Comparison of ENCODE assay signal across 1 mouse cellular context in genomic region chr16:57378631-57379330, GRCm38 (mm10).
TF ChIP-seq lines count a peak whose summit lies in the region.

No protein-coding gene starts in this region.

TF ChIP-seq in MEL, 35 proteins besides CTCF, POLR2A, EP300 and RAD21 (continued from another document):
- TF ChIP-seq POLR2AphosphoS2 (IDR thresholded peaks at IDR 0.05; ENCODE audit: low read length) (no peak), KAT2A (conservative IDR thresholded peaks at IDR 0.05; ENCODE audit: low read depth, low read length) (no peak), MAFK (IDR thresholded peaks at IDR 0.05; ENCODE audit: borderline replicate concordance, low read depth, low read length) (peak; percentile 82), ZC3H11A (IDR thresholded peaks at IDR 0.05; ENCODE audit: low read depth, low read length) (no peak), ZKSCAN1 (IDR thresholded peaks at IDR 0.05; ENCODE audit: low read depth, low read length) (no peak), E2F4 (IDR thresholded peaks at IDR 0.05; ENCODE audit: borderline replicate concordance, low read depth, low read length) (no peak), MAX (IDR thresholded peaks at IDR 0.05; ENCODE audit: low read length) (peak; percentile 57; the same call in 1 of the 2 replicates), HCFC1 (IDR thresholded peaks at IDR 0.05; ENCODE audit: low read depth, low read length) (no peak; the same call in 1 of the 2 replicates)
